Mouse (Mus musculus) embryo, embryonic 11.5 days (tissue): ENCODE measurements around the gene Bcl6.

ENCODE experiments used
- DNase-seq: peaks from one replicate; pipeline ENCODE4 v3.0.0-alpha.2; 2012; ENCODE audit warnings: low read depth, low spot score

Gene Bcl6

GRCm38 (mm10) chr16:23927301-23928114 is 61.1 kb downstream of the Bcl6 start:
- no peak for DNase-seq

- no peak for DNase-seq
These were observed 65.7 kb downstream of the Bcl6 start for GRCm38 (mm10) chr16:23922906-23923305.

- DNase-seq: no peak
These were observed 67.0 kb downstream of the Bcl6 start for GRCm38 (mm10) chr16:23921697-23922096.

- DNase-seq: no peak
These were observed 69.2 kb downstream of the Bcl6 start for GRCm38 (mm10) chr16:23919418-23919817.
